Mouse (Mus musculus): ENCODE data around the gene Fgf5.

DNA sequence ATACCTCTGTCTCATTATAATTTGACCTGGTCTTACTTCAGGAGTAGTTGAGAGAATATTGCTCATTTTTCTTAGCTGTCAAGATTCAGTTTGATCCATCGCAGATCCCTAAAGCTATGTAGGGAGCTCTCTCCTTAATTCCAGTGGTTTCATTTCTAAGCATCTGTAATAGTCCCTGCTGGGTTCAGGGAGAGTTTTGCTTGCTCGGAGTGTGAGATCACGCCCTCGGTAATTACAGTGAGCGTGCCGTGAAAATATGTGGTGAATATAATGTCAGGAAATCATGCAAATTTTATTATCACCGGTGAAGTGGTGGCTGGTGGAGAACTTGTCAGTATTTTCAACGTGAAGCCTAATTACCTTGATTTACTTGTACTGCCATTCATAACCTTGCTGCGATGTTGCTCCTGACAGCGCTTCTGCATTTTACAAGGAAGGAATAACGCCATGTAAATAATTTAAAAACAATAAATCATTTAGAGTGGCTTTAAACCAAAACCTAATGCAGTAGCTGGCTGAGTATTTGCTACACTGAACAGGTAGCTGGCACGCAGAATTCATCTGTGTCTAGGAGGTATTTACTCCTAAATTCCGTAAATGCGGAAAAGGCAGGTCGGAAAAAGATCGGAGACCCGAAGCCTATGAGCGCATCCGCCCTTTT is 38.5 kb downstream of the Fgf5 start:
- no peak for TF ChIP-seq POLR2A (IDR thresholded peaks at IDR 0.05; ENCODE audit: low read depth, low read length)
- no peak for TF ChIP-seq CTCF (IDR thresholded peaks at IDR 0.05; ENCODE audit: extremely low read depth, insufficient read depth, insufficient read length, insufficient replicate concordance)
